Mouse (Mus musculus) kidney, adult 2 months (tissue): ENCODE results near the gene Eml2. TPM values are rescaled to one million over a fixed set of nuclear protein-coding genes. Genes with fewer than 3 reads are reported as not detected.

Source experiments
- DNase-seq: peaks from one replicate; pipeline ENCODE4 v3.0.0; 2021
- H3K27ac ChIP-seq: fragments of 200-500 bp; 2 replicates; pipeline ENCODE4 v1.5.1; 2012; ENCODE audit warnings: low read depth, low read length, control low read depth, inconsistent platforms; ENCODE audit not compliant: insufficient read depth
- H3K27me3 ChIP-seq: fragments of 200-500 bp; replicated peaks from 2 replicates; pipeline ENCODE4 v1.6.1; 2012; ENCODE audit warnings: mild to moderate bottlenecking, moderate library complexity, low read length, inconsistent platforms; ENCODE audit not compliant: control insufficient read depth, insufficient read depth
- H3K36me3 ChIP-seq: fragments of 200-500 bp; 2 replicates; pipeline ENCODE4 v1.6.1; 2012; ENCODE audit warnings: mild to moderate bottlenecking, moderate library complexity, low read length, inconsistent platforms; ENCODE audit not compliant: control insufficient read depth, insufficient read depth
- H3K4me1 ChIP-seq: fragments of 200-500 bp; 2 replicates; pipeline ENCODE4 v1.6.1; 2011; ENCODE audit warnings: low read length; ENCODE audit not compliant: control insufficient read depth, insufficient read depth
- H3K4me3 ChIP-seq: fragments of 200-500 bp; 2 replicates; pipeline ENCODE4 v1.5.1; 2011; ENCODE audit warnings: mild to moderate bottlenecking, low read depth, low read length, control low read depth; ENCODE audit not compliant: insufficient read depth
- CTCF ChIP-seq: fragments of 200-500 bp; conservative IDR thresholded peaks from 2 replicates; pipeline ENCODE4 v1.5.1; 2011; ENCODE audit warnings: low read depth, mild to moderate bottlenecking, control low read depth, low read length, moderate library complexity, mixed read lengths; ENCODE audit not compliant: insufficient read depth, insufficient read length
- POLR2A ChIP-seq: fragments of 200-500 bp; IDR thresholded peaks from one replicate; pipeline ENCODE4 v1.6.1; 2011; ENCODE audit warnings: low read depth, low read length, control low read depth
- WGBS: fragments of 180-500 bp; shearing (Covaris S2); methylation state at CpG from one replicate; pipeline ENCODE4 v1.1.7; 2018; 5-methylcytosine and 5-hydroxymethylcytosine counted together
- polyA plus RNA-seq: library from polyadenylated mRNA; depleted of rRNA; stranded (reverse); fragments of >200 nt; gene quantifications from 2 replicates; pipeline ENCODE4 v1.2.3, GENCODE M21; 2012

Gene Eml2
- polyA plus RNA-seq, 1 experiment: 38.8 TPM

GRCm38 (mm10) chr7:19154796-19155195 is 21.4 kb upstream of the Eml2 start:
- H3K27ac ChIP-seq: no peak overlapping the region
- TF ChIP-seq POLR2A (no peak), CTCF (no peak)
- H3K36me3 ChIP-seq: no peaks in the 10 kb centered on the region
- H3K4me1 ChIP-seq: no peaks in the 10 kb centered on the region
- WGBS: 73% methylated on average over 8 of the region's 8 CpGs
- DNase-seq: no peak
- H3K4me3 ChIP-seq: no peak overlapping the region
- no peaks in the 10 kb centered on the region for H3K27me3 ChIP-seq

GRCm38 (mm10) chr7:19155825-19156475 is 20.3 kb upstream of the Eml2 start:
- H3K36me3 ChIP-seq: no peaks in the 10 kb centered on the region
- no peak overlapping the region for H3K4me3 ChIP-seq
- H3K27ac ChIP-seq: no peak overlapping the region
- H3K27me3 ChIP-seq: no peaks in the 10 kb centered on the region
- H3K4me1 ChIP-seq: no peaks in the 10 kb centered on the region
- TF ChIP-seq POLR2A: no peak
- TF ChIP-seq CTCF: peak; percentile 38; the same call in 1 of the 2 replicates
- no peak for DNase-seq
- 49% methylated on average over 13 of the region's 13 CpGs for WGBS

- TF ChIP-seq CTCF (peak; percentile 90), POLR2A (no peak)
- Histone ChIP-seq H3K36me3 (no peaks in the 10 kb centered on the region), H3K4me3 (no peak overlapping the region), H3K27ac (no peak overlapping the region), H3K27me3 (no peaks in the 10 kb centered on the region), H3K4me1 (no peaks in the 10 kb centered on the region)
- peak; percentile 94 for DNase-seq
- WGBS: 7% methylated on average over 30 of the region's 30 CpGs
Observed at GRCm38 (mm10) chr7:19157160-19157800, 18.9 kb upstream of the Eml2 start.

GRCm38 (mm10) chr7:19158601-19159000 is 17.6 kb upstream of the Eml2 start:
- H3K27ac ChIP-seq: no peak overlapping the region
- 65% methylated on average over 11 of the region's 11 CpGs for WGBS
- no peaks in the 10 kb centered on the region for H3K27me3 ChIP-seq
- TF ChIP-seq POLR2A (no peak), CTCF (no peak)
- H3K36me3 ChIP-seq: no peaks in the 10 kb centered on the region
- H3K4me3 ChIP-seq: no peak overlapping the region
- DNase-seq: no peak
- H3K4me1 ChIP-seq: no peaks in the 10 kb centered on the region

GRCm38 (mm10) chr7:19159411-19159810 is 16.8 kb upstream of the Eml2 start:
- Histone ChIP-seq H3K36me3 (no peaks in the 10 kb centered on the region), H3K27me3 (no peaks in the 10 kb centered on the region), H3K4me1 (no peaks in the 10 kb centered on the region), H3K4me3 (no peak overlapping the region), H3K27ac (no peak overlapping the region)
- DNase-seq: no peak
- WGBS: 16% methylated on average over 18 of the region's 18 CpGs
- TF ChIP-seq POLR2A (no peak), CTCF (no peak)

- TF ChIP-seq CTCF: no peak
- 2% methylated on average over 20 of the region's 20 CpGs for WGBS
- no peak overlapping the region for H3K4me3 ChIP-seq
Observed at GRCm38 (mm10) chr7:19160115-19160514, 16.1 kb upstream of the Eml2 start.

GRCm38 (mm10) chr7:19162928-19163327 is 13.3 kb upstream of the Eml2 start:
- Histone ChIP-seq H3K4me3 (no peak overlapping the region), H3K4me1 (no peaks in the 10 kb centered on the region), H3K27ac (no peak overlapping the region), H3K27me3 (no peaks in the 10 kb centered on the region), H3K36me3 (no peaks in the 10 kb centered on the region)
- WGBS: 81% methylated on average over 7 of the region's 7 CpGs
- TF ChIP-seq CTCF (no peak), POLR2A (no peak)
- DNase-seq: no peak

More at GRCm38 (mm10) chr7:19160115-19160514, 16.1 kb upstream of the Eml2 start:
- H3K36me3 ChIP-seq: no peaks in the 10 kb centered on the region
- DNase-seq: no peak
- H3K4me1 ChIP-seq: no peaks in the 10 kb centered on the region
- H3K27me3 ChIP-seq: no peaks in the 10 kb centered on the region
- H3K27ac ChIP-seq: no peak overlapping the region
